Mouse (Mus musculus) embryo, embryonic 10 days (tissue): ENCODE data around the gene Xdh.

Source experiments
- DNase-seq: peaks from one replicate; pipeline ENCODE4 v3.0.0-alpha.2; 2015; ENCODE audit warnings: low spot score

Gene Xdh

DNA sequence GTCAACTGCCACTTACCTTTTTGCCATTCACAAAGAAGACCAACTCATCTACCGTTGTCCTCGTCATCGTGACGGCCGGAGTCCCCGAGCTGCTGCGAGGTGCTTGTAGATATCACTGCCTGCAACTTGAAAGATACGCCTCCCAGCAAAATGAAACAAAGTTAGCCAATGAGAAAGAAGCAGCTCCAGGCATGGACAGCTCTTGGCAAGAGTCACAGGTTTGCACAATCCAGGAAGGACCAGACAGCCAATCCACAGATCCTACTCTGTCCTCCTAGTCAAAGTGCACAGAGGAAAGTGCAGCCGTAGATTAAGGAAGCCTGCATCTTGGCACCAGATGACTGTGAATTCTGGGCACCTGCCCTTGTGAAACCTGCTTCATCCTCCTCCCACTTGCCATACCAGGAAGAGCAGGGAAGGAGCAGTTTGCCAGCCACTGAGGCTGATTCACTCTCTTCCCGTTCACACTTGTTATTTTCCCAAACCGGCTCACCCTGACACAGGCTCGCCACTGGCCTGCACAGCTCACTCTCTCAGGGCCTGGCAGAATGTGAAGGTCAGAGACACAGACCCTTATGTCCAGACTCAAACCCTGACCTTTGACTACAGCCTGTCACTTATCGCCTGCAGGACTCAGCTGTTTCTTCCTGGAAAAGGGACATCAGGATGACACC lies at the start of gene Xdh:
TSS of gene Xdh (minus strand) at position 135 of the 674 bp plus-strand sequence.
- DNase-seq: no peak

DNA sequence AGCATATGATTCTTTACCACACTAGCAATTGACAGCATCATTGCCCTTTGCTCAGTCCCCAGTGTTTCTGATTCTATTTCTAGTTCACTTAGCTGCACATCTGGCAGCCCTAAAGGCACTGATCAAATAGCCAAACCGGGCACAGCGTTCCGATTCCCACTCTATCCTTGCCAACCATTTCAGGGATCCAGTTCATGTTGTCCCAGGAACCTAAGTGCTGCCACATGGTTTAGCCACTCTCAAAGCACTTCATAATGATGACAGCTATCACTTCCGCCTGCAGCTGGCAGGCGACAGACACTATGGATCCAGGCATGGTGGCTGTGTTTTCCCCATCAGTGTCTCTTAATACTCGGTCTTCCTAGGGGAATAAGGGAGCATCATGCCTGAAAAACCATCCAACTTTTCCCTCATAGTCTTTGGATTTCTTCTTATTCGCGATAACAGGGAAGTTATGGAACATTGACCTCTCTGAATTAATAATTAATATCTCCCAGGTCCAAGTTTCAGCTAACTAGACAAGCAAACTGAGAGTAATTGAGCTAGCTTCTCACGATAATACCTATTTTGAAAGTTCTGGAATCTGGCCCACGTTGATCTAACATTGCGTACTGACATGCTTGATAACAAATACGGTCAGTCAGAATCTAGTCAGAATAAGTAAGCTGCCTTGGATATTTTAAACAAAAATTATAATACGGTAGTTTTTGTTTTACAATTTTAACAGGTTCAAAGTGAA lies 46.1 kb upstream of the Xdh start:
- no peak for DNase-seq

DNA sequence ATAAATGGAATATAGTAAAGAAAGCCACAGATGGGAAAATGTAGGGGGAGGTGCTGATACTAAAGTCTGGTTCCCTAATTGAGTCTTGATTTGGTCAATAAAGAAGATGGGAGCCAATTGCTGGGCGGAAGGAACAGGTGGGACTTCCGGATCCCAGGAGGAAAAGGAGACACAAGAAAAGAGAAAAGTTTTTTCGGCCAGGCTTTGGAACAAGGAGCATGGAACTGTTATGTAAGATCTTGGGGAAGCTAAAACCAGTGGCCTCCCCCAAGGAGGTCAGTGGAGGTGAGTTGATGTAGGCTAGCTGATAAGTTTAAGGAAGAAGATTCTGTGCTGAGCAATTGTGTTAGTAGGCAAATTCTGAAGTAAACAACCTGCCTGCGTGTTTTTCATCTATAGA lies 41.3 kb upstream of the Xdh start:
- DNase-seq: no peak

DNA sequence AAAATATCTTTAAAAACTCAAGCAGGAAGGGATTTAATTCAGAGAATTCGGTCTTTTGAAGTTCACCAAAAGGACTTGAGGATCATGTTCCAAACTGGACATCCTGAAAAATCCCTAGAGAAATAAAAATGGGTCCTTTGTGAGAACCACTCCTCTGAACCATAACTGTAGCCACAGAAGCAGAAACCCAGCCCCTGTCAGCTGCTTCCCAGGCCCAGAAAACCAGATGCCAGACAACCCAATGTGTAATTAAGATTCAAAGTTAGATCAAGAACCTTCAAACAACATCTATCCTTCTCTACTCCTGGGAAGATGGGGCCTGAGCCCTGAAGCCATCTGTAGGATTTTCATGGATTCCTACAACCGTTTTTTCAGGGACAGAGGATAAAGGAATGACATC lies 36.6 kb upstream of the Xdh start:
- no peak for DNase-seq

DNA sequence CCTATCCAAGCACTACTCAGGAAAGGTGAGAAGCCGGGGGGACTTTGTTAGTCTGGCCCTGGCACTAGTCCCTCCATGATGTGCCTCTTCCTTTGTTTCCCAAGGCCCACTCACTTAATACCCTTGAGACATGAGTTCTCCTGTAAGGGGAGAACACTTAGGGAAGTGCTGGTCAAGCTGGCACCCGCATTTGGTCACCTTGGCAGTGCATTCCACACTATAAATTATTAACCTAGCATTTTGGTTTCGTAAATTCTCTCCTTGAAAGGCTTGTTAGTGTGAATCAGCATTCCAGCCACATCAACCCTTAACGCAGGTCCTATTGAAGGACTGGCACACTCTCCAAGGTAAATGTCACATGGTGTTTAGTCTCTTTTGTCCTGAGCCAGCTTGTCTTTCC lies 35.9 kb upstream of the Xdh start:
- DNase-seq: no peak

DNA sequence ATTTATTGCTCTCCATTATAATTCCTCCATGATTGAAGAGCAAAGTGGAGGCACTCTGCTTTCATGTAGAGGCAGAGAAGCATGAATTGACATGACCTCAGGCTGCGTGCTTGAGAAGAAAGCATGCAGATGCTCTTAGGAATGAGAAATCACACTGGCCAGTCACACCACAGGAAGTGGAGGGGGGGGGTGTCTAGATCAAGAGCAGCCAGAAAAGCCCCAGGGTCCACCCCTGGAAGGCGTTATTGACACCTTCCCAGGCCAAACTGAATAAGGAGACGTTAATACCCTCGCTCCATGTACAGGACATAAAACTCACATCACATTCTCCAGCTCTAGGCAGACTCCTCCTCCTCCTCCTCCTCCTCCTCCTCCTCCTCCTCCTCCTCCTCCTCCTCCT lies 34.5 kb upstream of the Xdh start:
- peak; percentile 50 for DNase-seq

DNA sequence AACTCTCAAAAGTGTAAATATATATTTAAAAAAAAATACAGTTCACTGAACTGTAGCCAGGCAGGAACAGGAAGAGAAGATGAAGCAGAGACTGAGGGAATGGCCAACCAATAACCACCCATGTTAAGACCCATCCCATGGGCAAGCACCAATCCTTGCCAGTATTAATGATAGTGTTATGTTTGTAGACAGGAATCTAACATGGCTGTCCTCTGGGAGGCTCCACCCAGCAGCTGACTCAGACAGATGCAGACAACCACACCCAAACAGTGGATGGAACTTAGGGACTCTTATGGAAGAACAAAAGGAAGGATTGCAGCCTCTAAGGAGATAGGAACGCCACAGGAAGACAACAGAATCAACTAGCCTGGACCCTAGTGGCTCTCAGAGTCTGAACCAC lies 32.9 kb upstream of the Xdh start:
- DNase-seq: no peak

DNA sequence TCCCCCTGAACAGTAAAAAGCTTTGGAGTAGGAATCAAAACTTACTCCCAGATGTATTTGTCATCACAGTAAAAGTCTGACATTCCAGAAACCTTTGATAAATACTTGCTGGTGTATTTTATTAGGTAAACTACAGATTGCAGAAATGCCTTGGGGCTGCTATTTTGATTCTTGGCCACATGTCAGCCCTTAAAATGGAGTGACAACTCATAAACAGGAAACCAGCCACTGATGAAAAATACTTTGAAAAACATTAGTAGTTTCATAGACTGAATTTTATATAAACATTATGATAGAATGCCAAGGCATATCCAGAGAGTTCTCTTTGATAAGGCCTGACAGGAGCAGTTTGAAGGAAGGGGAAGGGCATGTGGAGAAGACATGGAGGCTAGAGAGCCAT lies 26.1 kb upstream of the Xdh start:
- DNase-seq: no peak

DNA sequence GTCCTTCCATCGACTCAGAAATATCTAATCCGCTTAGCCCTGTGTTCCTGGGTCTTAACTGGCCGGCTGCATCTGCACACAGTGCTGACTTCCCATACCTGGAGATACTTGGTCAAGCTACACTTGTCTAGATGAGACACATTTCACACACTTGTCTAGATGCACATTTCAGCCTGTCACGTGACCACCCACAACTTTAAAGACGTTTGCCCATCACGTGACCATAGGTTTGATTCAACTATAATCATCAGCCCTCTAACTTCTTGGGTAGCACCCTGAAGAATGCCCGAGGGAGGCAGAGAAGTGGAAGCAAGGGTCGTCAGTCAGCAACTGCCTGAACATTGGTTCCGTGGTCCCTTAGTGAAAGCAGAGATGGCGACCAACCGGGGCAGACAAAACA lies 22.7 kb upstream of the Xdh start:
- no peak for DNase-seq

DNA sequence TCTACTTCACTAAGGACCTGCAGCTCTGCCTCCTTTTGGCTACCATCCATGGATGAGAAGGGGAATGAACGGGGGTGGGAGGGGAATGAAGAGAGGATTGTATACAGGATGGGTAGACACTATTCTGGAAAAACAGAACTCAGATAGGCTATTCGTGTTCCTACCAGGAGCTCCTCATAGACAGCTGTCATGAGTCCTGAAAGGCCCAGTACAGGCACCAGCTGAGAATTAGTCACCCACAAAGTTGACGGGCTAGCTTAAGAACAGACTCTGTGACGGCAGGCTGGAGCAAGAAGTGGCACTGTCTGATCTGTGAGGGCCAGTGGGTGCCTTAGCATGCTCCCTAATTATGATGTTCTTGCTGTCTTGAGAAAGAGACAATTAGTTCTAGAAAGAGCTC lies 21.3 kb upstream of the Xdh start:
- DNase-seq: no peak

DNA sequence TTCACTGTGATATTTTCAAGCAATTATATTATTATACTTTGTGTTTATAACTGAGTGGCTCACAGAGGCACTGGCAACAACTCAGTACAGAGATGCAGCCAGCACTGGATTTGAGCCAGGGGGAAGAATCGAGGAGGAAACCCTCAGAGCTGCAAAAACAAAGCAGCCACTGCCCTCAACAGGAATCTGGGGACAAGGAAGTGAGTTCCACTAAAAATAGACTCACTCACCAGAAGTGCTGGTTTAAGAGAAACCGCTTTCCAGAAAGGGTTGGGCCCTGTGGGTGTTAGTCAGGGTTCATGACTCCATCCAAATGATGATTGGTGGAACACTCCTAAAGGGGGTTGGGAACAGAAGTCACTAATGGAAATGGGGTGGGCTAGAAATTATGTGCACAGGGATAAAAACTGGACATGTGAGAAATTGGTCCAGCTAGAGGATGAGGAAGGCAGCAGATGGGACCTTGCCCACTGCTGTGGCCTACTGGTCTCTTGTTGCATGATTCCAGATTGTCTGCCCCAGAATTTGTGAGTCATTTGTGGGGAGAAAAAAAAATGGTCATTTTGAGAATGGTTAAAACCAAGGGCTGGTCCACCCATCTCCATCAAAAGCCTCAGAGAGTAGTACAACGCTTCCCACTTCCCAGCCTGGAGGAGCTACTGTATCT lies 20.5 kb upstream of the Xdh start:
- no peak for DNase-seq

DNA sequence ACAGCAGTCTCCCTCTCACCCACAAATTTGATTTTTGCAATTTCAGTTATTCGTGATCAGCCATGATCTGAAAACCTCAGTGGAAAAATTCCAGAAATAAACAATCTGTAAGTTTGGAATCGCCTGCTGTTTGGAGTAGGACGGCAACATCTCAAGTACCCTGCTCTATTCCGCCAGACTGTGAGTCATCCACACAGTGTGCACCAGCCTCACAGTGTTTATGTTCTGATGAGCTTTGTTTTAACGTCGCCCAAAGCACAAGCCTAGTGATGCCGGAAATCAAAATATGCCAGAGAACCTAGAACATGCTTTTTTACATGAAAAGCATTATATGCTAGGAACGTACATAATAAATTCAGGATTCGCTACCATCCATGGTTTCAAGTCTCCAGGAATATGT lies 14.9 kb upstream of the Xdh start:
- DNase-seq: no peak

DNA sequence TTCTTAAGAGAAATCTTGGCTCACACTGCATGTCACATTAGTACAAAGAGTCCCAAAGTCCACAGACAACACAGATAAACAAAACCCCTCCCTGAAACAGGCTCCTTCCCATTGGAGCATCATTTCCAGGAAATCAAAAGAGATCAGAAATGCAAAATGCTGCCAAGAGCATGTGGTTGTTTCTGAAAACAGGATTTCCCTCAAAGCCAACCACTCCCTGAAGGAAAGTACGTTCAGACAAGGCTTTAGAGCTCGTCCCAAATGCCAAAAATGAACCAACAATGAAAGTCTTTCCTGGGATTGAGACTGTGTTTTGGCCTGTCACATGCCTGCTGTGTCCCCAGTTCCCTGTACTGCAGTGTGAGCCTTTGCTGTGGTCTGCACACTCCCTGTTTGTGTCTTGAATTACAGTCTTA lies 12.6 kb upstream of the Xdh start:
- no peak for DNase-seq

DNA sequence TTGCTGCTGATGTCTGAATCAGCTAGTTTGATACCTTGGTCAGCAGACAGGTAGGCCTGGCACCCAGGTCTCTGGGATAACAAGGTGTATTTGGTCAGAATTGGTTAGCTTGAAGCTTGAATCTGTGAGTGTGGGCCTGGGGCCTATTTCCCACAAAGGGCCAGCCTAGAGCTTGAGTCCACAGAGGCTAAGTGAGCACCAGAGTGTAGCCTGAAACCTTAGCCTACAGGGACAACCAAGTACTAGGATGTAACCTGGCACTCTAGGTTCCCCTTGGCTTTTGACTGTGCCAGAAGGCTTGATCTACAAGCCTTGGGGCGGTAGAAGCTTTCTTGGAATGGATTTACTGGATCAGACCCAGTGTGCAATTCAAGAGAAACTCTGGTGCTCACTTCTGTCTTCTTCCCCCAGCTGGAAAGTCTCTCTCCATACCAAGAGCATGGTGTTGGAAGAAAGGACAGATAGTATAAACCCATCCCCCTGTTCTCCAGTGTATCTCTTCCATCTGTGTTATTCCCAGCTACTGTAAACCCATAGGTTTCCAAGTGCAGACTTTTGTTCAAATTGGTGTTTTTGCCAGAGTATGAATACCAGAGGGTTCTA lies 11.9 kb upstream of the Xdh start:
- DNase-seq: no peak

DNA sequence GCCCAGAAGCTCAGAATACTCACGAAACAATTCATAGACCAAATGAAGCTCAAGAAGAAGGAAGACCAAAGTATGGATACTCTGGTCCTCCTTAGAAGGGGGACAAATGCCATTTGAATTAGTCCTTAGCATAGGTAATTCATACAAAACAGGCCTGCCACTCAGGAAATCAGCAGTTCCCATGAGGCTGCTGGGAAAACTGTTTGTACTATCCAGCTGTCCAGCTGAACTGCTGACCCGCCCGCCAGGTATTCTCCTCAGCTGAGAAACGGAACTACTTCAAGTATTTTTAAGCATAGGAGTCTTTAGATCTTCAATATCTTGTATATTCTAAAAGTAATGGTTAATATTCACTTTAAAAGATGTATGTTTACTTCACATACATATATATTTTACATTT lies 10.7 kb upstream of the Xdh start:
- DNase-seq: no peak

DNA sequence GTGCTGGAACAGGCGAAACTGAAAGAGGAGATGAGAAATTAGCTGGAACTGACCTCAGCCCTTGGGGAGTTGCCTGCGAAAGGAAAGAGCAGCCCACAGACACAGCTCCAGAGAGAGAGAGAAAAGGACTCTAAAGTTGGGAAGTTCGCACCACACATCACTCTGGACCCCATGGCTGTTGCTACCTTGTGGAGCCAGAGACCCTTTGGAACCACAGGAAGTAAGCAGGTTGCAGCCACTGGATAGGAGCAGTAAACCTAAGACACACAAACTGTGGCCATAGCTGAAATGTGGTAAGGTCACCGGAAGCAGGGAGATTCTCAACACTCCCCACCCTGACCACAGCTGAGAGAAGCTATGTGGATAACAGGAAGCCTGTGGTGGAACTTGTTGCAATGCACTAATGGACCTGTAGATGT lies 2.1 kb upstream of the Xdh start:
- no peak for DNase-seq

DNA sequence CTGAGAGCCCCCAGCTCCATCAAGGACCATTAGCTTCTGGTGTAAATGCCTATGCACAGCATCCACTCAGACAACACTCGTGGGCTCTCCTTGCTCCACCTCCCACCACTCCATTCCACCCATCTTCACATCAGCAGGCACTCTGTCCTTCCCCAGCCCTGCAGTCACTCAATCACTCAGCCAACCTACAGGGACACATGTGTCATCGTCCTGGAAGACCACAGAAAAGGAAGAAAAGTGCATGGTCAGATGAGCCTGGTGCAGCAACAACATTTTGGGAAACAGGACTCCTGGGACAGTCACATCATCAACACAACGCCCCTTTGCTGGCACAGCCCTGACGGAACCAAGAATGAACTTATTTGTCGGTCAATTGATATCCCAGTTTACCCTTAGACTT lies 974 bp upstream of the Xdh start:
- DNase-seq: no peak

DNA sequence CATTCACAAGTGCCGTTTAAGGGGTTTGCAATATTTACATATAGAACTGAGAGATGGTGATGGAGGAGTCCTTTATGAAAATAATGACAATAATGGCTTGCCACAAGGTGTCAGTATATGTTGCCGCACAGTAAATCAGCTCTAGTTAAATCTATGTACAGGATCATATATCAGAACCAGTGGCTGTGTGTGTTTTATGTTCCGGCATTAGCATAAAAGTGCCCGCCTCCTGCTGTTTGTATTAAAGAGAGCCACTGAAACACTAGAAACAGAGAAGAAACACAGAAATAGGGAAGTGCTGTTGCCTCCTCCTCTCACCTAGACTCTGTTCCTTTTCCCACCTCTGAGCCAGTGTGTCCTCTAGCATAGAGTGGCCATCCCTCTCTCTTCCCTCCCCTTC lies 498 bp downstream of the Xdh start:
- no peak for DNase-seq

DNA sequence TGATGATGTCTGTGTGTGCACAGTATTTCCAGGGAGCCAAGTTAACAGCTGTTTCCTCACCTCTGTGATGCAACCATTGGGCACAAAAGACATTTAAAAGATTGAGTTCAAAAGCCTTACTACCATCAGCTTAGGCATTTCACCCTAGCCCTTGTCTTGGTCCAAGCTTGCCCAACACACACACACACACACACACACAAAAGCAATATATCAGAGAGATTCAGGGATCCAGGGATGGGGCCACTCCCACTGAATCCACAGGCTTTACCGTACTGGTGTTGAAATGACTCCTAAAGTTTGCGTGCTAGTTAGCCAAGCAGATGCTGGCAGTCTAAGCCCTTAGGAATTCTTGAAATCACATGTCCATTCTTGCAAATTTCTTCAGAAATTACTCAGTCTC lies 1.2 kb downstream of the Xdh start:
- DNase-seq: no peak

DNA sequence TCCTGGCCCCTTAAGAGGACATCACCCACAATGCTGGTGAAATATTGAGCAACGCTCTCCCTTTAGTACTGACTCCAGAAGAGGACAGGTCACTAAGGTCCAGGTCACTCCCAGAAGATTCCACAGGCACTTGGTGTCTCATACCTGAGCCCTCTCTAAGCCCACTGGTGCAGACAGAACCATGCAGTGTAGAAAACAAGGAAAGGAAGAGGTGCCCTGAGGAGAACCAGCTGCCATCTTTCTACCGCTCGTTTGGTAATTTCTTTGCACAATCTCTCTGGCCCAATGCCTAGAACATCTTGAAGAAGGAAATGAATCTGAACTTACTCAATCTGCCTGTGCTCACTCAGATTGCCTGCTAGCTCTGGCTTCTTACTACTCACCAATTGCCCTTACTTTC lies 2.0 kb downstream of the Xdh start:
- DNase-seq: no peak

DNA sequence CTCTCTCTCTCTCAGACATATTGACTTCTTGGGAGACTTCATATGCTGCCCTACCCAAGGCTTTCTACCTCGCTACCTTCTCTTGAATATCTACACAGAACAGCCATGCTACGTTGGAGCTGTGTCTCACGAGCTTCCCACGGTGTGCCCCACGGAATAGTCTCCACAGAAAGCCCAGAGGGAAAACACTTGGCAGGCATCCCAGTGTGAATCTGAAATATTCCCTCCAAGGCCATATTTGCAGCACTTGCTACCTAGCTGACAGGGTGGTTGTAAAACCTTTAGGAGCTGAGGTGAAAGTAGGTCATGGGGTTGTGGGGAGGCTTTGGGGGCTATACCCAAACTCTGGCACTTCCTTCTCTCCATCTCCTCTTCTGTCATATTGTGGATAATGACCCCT lies 3.1 kb downstream of the Xdh start:
- DNase-seq: no peak

DNA sequence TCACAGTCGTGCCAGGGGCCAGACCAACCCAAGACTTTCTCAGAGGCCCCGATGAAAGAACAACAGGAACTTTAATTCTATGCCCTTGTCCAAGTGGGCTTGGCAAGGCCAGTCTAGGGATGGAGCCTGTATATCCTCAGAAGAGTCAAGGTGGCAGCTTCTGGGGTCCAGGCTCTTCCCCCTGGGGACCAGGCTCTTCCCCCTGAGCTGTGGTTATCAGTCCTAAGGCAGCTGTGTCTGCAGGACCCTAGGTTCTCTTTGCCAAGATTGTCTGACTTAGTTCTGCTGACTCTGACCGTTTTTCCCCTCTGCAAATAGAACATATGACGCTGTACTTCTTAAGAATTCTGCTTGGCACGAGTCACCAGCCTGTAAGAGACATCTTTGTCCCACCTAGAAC lies 5.3 kb downstream of the Xdh start:
- no peak for DNase-seq
